Mouse (Mus musculus) kidney, postnatal 25 days (tissue): ENCODE measurements around the gene Srek1ip1.

Experiments used
- DNase-seq, 2 experiments: peaks; one replicate each; pipeline ENCODE4 v3.0.0; 2021; ENCODE audit warnings: mixed read lengths in 2 of 2

The Srek1ip1 gene

GRCm38 (mm10) chr13:104792184-104792583 lies at the start of gene Srek1ip1:
Gene Srek1ip1 (plus strand): TSS chr13:104792484.
- DNase-seq = no peak

- no peak for DNase-seq
Measured at GRCm38 (mm10) chr13:104742866-104743265, 49.4 kb upstream of the Srek1ip1 start.

GRCm38 (mm10) chr13:104747032-104747431 lies 45.3 kb upstream of the Srek1ip1 start:
- DNase-seq = no peak

GRCm38 (mm10) chr13:104759381-104759780 lies 32.9 kb upstream of the Srek1ip1 start:
- no peak for DNase-seq

GRCm38 (mm10) chr13:104762401-104762800 lies 29.9 kb upstream of the Srek1ip1 start:
- DNase-seq = no peak

GRCm38 (mm10) chr13:104763193-104763592 lies 29.1 kb upstream of the Srek1ip1 start:
- no peak for DNase-seq

GRCm38 (mm10) chr13:104779104-104779670 lies 13.1 kb upstream of the Srek1ip1 start:
- DNase-seq = no peak

GRCm38 (mm10) chr13:104787260-104787659 lies 5.0 kb upstream of the Srek1ip1 start:
- DNase-seq = no peak

GRCm38 (mm10) chr13:104789663-104790062 lies 2.6 kb upstream of the Srek1ip1 start:
- DNase-seq = peak in 1 of 2 experiments; percentile 9

- no peak for DNase-seq
Measured at GRCm38 (mm10) chr13:104794421-104794820, 2.1 kb downstream of the Srek1ip1 start.

GRCm38 (mm10) chr13:104799067-104799466 lies 6.8 kb downstream of the Srek1ip1 start:
- no peak for DNase-seq

- no peak for DNase-seq
Measured at GRCm38 (mm10) chr13:104799566-104800182, 7.4 kb downstream of the Srek1ip1 start.

GRCm38 (mm10) chr13:104805681-104806080 lies 13.4 kb downstream of the Srek1ip1 start:
- DNase-seq = no peak

GRCm38 (mm10) chr13:104816270-104816634 lies 24.0 kb downstream of the Srek1ip1 start:
- DNase-seq = peak in 1 of 2 experiments; percentile 26

GRCm38 (mm10) chr13:104816635-104817571 lies 24.6 kb downstream of the Srek1ip1 start, which contains the start of gene Cwc27:
Gene Cwc27 (minus strand): TSS chr13:104817142.
- DNase-seq = peak; percentile 81 to 82

GRCm38 (mm10) chr13:104817696-104818095 lies 25.4 kb downstream of the Srek1ip1 start:
- DNase-seq = no peak

GRCm38 (mm10) chr13:104821192-104821591 lies 28.9 kb downstream of the Srek1ip1 start:
- no peak for DNase-seq

GRCm38 (mm10) chr13:104821908-104822307 lies 29.6 kb downstream of the Srek1ip1 start:
- DNase-seq = no peak

GRCm38 (mm10) chr13:104822411-104822838 lies 30.1 kb downstream of the Srek1ip1 start:
- no peak for DNase-seq

- DNase-seq = no peak
Measured at GRCm38 (mm10) chr13:104825470-104825869, 33.2 kb downstream of the Srek1ip1 start.

GRCm38 (mm10) chr13:104832811-104833210 lies 40.5 kb downstream of the Srek1ip1 start:
- no peak for DNase-seq

GRCm38 (mm10) chr13:104837628-104838027 lies 45.3 kb downstream of the Srek1ip1 start:
- DNase-seq = no peak

- no peak for DNase-seq
Measured at GRCm38 (mm10) chr13:104841937-104842336, 49.7 kb downstream of the Srek1ip1 start.
